Mouse (Mus musculus): ENCODE data around the gene Lrrc4.

Lrrc4 gene

DNA sequence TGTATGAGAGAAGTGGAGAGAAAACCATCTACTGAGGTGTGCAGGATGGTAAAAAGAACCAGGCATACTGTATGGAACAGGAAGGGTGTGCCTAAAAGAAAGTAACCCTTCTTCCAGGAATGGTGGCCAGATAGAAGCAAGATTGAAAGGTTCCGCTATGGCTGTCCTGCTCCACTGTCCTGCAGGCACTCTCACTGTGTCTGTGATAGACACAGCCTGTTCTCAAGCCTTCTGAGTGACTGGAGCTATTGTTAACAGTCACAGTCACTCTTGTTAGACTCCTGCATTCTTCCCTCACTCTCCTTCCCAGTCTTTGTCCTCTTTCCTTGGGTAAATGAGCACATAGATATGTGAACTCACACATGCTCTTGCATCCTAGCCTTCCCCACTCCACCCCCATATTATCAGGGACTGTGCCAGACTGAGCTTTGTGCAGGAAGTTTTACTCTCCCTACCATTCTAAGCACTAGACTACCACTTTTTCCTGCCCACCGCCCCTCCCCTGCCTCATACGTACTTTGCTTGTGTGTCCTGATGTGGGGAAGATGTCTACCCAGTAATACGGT, 48.4 kb downstream of the Lrrc4 start:
- DNase-seq (ENCODE audit: extremely low read depth, low read depth, low spot score) = no peak

DNA sequence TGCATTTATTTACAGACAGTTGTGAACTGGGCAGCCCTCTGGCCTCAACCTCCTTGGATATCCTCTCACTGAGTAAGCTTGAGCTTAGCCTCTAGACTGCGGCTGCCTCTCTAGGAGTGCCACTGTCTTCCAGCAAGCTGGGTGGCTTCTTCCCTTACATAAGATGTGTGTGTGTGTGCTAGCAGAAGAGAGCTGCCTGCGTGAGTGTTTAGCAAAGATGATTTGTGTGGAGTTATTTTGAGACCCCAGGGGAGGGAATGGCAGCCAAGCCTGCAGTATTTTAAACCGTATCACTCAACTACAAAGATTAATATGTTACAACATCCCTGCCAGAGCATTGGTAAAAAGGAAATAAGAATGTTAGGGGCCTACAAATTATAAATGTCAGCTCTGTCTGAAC, 49.9 kb downstream of the Lrrc4 start:
- DNase-seq (ENCODE audit: extremely low read depth, low read depth, low spot score) = no peak

- DNase-seq (ENCODE audit: extremely low read depth, low read depth, low spot score) = no peak
Measured at GRCm38 (mm10) chr6:28771331-28771730, 60.2 kb downstream of the Lrrc4 start.

GRCm38 (mm10) chr6:28767891-28768481, 63.6 kb downstream of the Lrrc4 start:
- no peak for DNase-seq (ENCODE audit: extremely low read depth, low read depth, low spot score)

DNA sequence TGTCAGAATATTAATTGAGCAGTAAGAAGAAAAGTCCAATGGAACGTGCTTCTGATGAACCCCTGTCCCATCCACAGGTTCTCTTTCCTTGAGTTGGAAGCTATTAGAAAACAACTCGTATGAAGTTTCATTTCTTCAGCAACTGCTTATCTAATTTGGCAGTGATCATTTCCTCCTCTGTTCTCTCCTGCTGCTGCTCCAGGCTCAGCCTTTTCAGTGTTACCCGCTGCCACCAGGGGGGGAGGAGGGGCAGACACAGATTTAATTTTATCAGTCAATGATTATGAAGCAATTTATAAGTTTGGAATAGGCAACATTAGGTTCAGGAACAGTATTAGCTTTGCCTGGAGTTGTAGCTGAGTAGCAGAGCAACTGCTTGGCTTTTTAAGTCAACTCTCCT, 64.9 kb downstream of the Lrrc4 start:
- no peak for DNase-seq (ENCODE audit: extremely low read depth, low read depth, low spot score)

GRCm38 (mm10) chr6:28762132-28762775, 69.3 kb downstream of the Lrrc4 start:
- DNase-seq (ENCODE audit: extremely low read depth, low read depth, low spot score) = no peak

GRCm38 (mm10) chr6:28761728-28762127, 69.8 kb downstream of the Lrrc4 start:
- DNase-seq (ENCODE audit: extremely low read depth, low read depth, low spot score) = no peak

DNA sequence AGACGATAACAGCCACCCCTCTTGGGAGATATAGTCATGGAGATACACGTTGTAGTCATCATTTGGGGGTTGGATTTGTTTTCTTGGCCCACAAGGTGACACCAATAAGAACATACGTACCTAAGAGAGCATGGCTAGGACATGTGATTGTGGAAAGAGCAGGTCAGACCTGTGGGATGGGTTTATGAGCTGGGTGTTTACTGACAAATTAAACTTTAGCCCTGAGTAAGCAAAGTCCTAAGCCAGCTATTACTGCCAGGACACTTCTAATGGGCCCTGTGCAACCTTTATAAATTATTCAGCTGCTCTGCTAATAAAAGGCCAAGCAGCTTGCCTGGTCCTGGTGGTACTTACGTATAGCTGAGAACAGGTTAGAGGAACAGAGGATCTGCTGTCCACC, 73.3 kb downstream of the Lrrc4 start:
- no peak for DNase-seq (ENCODE audit: extremely low read depth, low read depth, low spot score)

DNA sequence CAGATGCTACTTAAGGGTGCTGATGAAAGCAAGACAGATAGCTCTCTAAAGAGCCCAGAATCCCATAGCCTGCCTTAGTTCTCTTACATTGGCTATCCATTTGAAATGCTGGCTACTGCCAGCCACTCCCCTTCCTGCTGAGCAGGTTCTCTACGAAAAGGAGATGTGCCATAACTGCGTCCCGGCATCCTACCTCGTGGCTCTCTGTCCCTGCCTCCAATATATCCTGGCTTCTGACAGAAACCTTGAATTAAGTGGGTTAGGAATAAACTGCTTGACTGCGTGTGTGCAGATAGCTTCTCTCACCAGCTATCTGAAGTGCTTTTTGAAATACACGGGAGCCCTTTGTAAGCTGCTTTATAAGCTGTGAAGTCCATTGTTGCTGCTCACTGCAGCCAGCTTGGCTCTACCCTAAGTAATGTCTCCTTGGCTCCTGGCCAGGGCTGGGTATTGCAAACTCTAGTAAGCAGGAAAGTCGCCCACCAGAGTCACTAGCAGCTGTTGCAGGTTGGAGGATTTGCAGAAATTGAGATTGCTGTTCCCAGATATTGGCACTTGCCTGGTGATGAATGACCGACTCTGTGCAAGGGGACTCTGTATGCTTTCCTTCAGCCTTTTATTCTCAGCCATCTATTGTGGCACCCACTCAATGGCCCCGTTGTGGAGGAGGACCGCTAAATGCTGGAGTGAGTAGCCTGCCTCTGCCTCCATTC, 75.1 kb downstream of the Lrrc4 start:
- no peak for DNase-seq (ENCODE audit: extremely low read depth, low read depth, low spot score)

DNA sequence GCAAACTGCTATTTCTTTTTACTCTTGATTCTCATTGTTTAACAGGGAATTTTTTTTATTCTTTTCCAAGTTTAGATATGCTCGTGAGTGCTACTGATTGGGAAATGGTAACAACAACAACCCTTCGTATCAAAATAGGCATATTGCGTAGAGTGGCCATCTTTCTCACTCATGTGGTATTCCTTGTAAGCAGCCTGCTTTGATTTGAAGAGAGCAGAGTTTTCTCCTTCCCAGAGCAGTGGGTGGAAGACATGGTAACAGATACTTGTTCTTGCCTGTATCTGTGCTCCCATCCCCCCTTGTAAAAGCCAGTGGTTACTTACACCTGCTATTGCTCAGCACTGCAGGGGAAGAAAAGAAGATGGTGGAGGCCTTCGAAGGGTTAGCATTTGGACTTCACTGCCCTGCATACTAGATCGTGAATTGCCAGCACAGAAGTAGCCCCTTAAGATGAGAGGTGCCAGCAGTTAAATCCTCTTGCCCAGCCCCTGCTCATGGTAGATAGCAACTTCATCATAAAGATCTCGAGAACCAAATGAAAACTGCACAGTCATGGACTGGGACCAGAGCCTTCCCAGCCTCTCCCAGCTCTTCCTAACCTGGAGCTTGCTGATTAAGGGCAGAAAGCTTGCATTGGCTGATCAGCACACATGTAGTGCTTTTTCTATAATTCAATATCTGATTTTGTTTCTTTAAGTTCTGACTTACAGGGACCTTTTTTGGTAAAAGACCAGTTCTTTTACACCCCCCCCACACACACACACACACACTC, 77.2 kb downstream of the Lrrc4 start:
- DNase-seq (ENCODE audit: extremely low read depth, low read depth, low spot score) = no peak

DNA sequence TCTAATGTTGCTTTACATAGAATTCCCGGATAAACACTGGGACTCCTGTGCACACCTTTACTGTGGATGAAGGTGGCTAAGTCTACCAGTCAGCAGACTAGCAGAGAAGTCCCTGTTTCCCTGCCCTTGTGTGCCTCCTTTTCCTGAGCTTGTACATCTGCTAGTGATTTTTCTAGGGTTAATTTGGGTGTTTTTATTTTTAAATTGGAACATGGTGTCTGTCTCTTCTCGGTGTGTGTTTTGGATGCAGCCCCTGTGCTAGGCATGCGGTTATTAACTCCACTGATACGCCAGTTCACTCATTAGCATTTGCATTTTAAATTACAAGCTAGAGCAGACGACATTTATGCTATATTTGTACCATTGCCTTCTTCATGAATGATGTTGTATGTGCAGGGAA, 77.9 kb downstream of the Lrrc4 start:
- no peak for DNase-seq (ENCODE audit: extremely low read depth, low read depth, low spot score)

GRCm38 (mm10) chr6:28753217-28753616, 78.3 kb downstream of the Lrrc4 start:
- no peak for DNase-seq (ENCODE audit: extremely low read depth, low read depth, low spot score)

DNA sequence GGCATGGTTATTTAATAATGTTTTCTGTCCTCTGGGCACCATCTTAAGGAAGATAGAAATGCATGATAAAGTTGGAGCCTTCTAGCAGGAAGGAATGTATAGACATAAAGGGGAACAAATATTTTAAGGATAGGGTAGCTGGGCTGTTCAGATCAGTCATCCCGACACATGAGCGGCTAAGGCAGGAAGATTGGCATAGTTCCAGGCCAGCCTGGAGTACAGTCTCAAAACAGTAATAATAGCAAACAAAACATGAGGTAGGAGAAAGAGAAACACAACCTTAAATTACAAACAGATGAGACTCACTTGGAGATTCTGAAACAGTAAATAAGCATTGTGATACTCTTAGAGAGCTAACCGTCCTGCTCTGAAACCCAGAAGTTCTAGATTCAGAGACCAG, 80.4 kb downstream of the Lrrc4 start:
- DNase-seq (ENCODE audit: extremely low read depth, low read depth, low spot score) = no peak

DNA sequence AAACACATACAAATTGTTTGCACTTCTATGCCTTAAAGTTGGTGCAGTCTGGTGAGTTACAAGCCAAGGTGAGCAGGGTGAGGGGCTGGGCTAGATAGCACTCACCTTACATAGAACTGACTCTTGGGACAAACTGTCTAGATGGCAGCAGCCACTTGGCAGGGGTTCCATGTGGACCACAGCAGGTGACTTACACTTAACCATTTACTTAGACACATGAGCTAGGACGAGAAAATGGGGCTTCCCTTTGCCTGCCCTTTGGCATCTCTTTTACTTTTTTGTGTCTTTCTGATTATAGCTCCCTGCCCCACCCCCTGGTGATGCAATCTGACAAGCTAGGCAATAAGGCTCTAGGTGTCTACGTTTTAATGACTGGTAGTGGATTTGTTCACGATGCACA, 82.3 kb downstream of the Lrrc4 start:
- no peak for DNase-seq (ENCODE audit: extremely low read depth, low read depth, low spot score)

DNA sequence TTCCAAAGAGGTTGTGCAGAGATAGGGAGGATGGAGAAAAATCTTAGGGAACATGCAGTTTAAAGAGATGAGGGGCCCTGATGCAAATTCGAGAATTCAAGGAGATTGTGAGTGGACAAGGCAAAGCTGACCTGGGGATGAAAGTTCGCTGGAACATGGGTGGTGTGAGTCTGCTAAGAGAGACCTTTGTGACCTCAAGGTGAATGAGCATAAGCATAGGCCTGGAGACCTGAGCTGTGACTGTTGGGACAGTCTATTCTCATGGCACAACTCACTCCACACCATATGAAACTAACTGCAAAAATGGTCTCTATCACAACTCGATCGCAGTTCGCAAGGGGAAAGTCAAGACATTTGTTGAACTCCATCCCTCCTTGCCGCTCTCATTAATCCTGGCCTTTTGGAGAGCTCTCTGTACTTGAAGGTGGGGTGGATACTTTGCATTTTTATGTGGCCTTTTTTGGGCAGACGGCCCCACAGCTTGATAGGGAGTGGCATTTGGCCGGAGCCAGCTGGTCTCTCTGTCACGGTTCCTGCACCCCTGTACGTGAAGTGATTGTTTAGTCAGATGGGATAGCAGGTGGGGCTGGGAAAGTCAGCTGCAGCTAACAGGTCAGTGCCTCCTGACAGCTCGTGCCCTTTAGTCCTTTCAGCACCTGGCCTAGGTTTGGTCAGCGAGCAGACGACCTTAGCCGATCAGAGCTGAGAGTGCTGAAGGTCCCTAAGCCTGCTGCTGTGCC, 83.4 kb downstream of the Lrrc4 start:
- DNase-seq (ENCODE audit: extremely low read depth, low read depth, low spot score) = no peak

- no peak for DNase-seq (ENCODE audit: extremely low read depth, low read depth, low spot score)
Measured at GRCm38 (mm10) chr6:28747025-28747424, 84.5 kb downstream of the Lrrc4 start.

DNA sequence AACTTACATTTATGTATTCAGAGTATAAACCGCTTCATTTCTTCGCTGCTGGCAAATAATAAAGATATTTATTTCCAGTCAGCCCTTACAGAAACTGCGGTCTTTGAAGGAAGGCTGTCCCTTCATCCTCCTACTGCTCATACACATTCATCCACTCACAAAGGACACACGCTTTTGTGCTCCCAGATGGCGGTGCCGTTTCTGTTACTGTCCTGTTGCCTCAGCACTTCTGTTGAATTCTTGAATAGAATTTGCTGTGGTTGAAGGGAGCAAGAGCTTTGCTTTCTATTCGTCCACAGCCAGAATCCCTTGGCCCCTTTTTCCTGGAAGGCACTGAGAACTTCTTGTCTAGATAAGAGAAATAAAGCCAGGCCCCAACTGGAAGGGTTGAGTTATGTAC, 85.7 kb downstream of the Lrrc4 start:
- no peak for DNase-seq (ENCODE audit: extremely low read depth, low read depth, low spot score)

DNA sequence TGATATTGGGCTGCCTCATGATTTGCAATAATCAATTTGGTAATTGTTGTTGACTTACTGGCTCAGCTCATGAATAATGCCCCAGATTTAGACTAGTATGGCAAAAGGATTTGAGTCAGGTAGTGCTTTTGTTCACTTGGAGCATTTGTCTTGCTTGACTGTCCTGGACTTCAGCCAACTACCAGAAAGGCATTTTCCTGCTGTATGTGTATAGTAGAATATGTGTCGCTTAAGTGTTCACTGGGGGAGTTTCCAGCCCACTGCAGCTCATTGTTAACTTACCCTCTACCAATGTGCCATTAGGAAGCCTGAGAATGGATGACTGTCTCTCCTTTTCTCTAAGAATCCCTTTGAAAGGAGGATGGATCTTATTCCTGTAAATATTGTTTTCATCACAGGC, 88.0 kb downstream of the Lrrc4 start:
- DNase-seq (ENCODE audit: extremely low read depth, low read depth, low spot score) = no peak

DNA sequence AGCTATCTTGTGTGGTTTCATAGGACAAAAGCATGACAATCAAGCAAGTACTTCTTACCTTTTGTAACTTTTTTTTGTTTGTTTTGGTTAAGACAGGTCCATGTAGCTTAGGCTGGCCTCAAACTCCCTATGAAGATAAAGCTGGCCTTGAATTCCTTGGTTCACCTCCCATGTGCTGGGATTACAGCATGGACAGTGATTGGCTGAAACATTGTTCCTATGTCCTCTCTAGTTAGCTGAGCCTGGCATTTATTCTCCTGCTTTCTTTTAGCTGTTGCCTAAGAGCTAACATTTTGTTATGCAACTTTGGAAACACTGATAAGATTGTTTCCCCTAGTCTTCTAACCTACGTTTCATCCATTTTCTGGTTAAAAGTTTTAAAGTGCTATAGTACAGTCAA, 93.9 kb downstream of the Lrrc4 start:
- no peak for DNase-seq (ENCODE audit: extremely low read depth, low read depth, low spot score)

- no peak for DNase-seq (ENCODE audit: extremely low read depth, low read depth, low spot score)
Measured at GRCm38 (mm10) chr6:28736665-28737064, 94.9 kb downstream of the Lrrc4 start.

GRCm38 (mm10) chr6:28735116-28735515, 96.4 kb downstream of the Lrrc4 start:
- no peak for DNase-seq (ENCODE audit: extremely low read depth, low read depth, low spot score)
